Mouse (Mus musculus): ENCODE measurements around the gene Rhbg.
A peak's percentile ranks its signal among the peaks of the same experiment; 100 is the strongest.
"Not testable (repeated sequence)": the region's sequence is repeated elsewhere in the genome, so short reads cannot be mapped to it uniquely, and the experiment has no call there.

Rhbg gene

GRCm38 (mm10) chr3:88254268-88254926, at the start of gene Rhbg:
Rhbg (minus strand) TSS chr3:88254709.
- DNase-seq (ENCODE audit: low read depth, low spot score), result no peak

- no peak for DNase-seq (ENCODE audit: low read depth, low spot score)
Measured at GRCm38 (mm10) chr3:88299172-88299571, 44.7 kb upstream of the Rhbg start.

DNA sequence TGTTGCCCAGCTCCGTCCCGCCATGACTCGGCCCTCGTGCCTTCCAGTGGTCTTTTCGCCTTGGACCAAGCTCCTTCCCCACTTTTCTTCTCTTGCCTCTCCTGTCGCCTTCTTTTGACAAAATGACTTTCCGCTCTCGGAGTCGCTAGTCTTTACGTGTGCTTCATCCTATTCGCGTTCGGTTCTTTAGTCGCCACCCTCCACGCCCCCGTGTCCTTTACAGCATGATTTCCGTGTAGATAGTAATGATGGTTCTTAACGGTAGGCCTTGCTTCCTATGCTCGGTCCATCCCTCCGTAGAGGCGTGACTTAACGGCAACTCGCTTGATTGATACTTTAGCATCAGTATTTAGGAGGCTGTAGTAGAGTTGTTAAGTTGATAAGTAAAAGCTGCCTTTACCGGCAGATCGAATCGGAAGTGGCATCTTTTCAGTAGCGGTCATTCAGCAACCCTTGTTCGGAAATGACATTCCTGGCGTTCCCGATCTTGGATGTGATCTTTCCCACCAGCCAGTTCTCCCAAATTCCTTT, 42.9 kb upstream of the Rhbg start:
- peak; percentile 5 for DNase-seq (ENCODE audit: low read depth, low spot score)

DNA sequence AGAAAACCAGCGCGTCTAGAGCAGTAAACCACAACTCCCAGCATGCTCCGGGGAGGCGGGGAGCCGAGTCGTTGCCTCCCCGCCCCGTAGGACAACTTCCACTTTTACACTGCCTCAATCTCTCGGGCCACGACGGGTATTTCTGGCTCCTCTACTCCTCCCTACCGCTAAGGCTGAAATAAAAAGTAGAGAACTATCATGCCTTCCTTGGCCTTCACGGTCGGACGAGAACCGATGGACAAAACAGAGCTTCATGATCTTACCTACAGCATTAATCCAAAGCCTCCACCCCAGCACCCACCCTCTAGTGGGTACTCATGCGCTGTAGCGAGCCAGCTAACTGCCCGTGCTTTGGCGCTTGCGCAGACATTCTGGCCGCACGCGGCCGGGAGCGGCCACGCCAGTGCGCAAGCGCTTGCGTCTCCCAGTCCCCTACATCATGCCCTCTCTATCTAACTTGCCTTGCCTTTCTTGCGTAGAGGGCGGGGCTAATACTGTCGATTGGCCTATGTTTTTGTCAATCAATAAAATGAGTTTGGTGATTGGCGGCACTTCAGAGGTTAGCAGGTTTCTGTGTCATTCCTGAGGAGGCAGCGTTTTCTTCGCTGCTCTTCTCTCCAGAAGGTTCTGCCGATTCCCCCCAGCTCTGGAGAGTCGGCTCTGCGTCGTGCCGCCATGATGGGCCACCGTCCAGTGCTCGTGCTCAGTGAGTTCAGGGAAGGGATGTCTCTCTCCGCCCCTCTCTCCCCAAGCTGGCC, 42.2 kb upstream of the Rhbg start, which contains the start of the genes Tsacc and Cct3:
TSS of gene Tsacc (minus strand) at position 439 of the 758 bp plus-strand sequence.
TSS of gene Cct3 (plus strand) at position 556 of the 758 bp plus-strand sequence.
- DNase-seq (ENCODE audit: low read depth, low spot score), result peak; percentile 99

- no peak for DNase-seq (ENCODE audit: low read depth, low spot score)
Measured at GRCm38 (mm10) chr3:88296110-88296560, 41.6 kb upstream of the Rhbg start.

GRCm38 (mm10) chr3:88295272-88295671, 40.8 kb upstream of the Rhbg start:
- DNase-seq (ENCODE audit: low read depth, low spot score), result not testable (repeated sequence)

DNA sequence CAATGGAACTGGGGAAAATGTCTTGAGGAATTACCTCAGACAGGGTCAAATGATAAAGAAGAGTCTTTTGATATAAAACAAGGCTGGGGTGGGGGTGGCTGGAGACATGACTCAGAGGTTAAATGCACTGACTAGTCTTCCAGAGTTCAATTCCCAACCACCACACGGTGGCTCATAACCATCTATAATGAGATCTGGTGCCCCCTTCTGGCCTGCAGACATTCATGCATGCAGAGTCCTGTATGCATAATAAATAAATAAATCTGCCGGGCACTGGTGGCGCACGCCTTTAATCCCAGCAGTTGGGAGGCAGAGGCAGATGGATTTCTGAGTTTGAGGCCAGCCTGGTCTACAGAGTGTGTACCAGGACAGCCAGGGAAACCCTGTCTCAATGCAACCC, 37.5 kb upstream of the Rhbg start:
- DNase-seq (ENCODE audit: low read depth, low spot score), result no peak

- not testable (repeated sequence) for DNase-seq (ENCODE audit: low read depth, low spot score)
Measured at GRCm38 (mm10) chr3:88288133-88288713, 33.7 kb upstream of the Rhbg start.

GRCm38 (mm10) chr3:88287110-88287509, 32.6 kb upstream of the Rhbg start, which contains the start of gene Gm38392:
Gm38392 (minus strand) TSS chr3:88287210.
- DNase-seq (ENCODE audit: low read depth, low spot score), result no peak

DNA sequence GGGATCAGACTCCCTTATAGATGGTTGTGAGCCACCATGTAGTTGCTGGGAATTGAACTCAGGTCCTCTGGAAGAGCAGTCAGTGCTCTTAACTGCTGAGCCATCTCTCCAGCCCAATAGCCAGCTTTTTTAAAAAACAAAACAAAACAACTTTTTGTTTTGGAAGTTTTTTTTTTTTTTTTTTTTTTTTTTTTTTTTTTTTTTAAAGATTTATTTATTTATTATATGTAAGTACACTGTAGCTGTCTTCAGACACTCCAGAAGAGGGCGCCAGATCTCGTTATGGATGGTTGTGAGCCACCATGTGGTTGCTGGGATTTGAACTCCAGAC, 31.0 kb upstream of the Rhbg start:
- not testable (repeated sequence) for DNase-seq (ENCODE audit: low read depth, low spot score)

DNA sequence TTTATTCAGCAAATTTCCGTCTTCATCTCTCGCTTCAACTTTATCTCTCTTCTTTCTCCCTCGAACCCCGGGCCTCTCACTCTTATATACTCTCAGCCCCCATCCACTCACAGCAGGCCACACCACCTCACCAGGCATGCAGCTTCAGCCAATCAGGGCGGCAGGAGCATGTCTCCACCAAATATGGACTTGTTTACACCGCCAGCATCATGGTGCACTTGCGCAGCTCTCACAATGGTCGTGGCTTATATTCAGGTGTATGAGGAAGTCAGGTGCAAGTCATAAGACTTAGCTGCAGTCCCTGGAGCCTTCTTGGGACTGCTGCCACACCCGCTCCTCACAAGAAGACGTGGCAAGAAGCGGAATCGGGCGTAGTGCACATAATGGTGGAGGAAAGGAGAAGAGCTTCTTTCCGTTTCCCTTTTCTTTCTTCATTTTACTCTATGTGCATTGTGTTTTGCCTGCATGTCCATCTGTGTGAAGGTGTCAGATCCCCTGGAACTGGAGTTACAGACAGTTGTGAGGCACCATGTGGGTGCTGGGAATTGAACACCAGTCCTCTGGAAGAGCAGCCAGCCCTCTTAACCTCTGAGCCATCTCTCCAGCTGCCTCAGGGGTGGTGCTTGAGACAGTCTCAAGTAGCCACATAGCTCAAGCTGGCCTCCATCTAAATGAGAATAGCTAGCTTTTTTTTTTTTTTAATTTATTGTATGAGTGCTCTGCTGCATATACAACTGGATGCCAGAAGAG, 30.5 kb upstream of the Rhbg start:
- DNase-seq (ENCODE audit: low read depth, low spot score), result not testable (repeated sequence)

- DNase-seq (ENCODE audit: low read depth, low spot score), result not testable (repeated sequence)
Measured at GRCm38 (mm10) chr3:88281141-88281916, 26.8 kb upstream of the Rhbg start.

- DNase-seq (ENCODE audit: low read depth, low spot score), result no peak
Measured at GRCm38 (mm10) chr3:88280035-88280434, 25.5 kb upstream of the Rhbg start.

GRCm38 (mm10) chr3:88276529-88277143, 22.1 kb upstream of the Rhbg start:
- DNase-seq (ENCODE audit: low read depth, low spot score), result no peak

GRCm38 (mm10) chr3:88276121-88276520, 21.6 kb upstream of the Rhbg start:
- no peak for DNase-seq (ENCODE audit: low read depth, low spot score)

GRCm38 (mm10) chr3:88274002-88274401, 19.5 kb upstream of the Rhbg start:
- DNase-seq (ENCODE audit: low read depth, low spot score), result no peak

- no peak for DNase-seq (ENCODE audit: low read depth, low spot score)
Measured at GRCm38 (mm10) chr3:88271859-88272258, 17.4 kb upstream of the Rhbg start.

- not testable (repeated sequence) for DNase-seq (ENCODE audit: low read depth, low spot score)
Measured at GRCm38 (mm10) chr3:88271298-88271697, 16.8 kb upstream of the Rhbg start.

- no peak for DNase-seq (ENCODE audit: low read depth, low spot score)
Measured at GRCm38 (mm10) chr3:88268991-88269390, 14.5 kb upstream of the Rhbg start.

DNA sequence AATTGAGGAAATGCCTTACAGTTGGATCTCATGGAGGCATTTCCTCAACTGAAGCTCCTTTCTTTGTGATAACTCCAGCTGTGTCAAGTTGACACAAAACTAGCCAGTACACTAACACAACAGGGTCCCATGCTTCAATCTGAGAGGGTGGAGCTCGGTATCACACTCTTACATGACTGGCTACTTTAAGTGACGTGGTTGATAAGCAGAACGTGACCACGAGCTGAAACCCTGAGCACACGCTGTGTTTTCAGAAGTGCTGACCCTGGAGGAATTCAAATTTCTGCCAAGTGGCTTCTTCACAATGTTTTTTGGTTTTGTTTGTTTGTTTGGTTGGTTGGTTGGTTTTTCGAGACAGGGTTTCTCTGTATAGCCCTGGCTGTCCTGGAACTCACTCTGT, 13.5 kb upstream of the Rhbg start:
- not testable (repeated sequence) for DNase-seq (ENCODE audit: low read depth, low spot score)
